ENCODE assay signal across 19 mouse cellular contexts in the genomic region with DNA sequence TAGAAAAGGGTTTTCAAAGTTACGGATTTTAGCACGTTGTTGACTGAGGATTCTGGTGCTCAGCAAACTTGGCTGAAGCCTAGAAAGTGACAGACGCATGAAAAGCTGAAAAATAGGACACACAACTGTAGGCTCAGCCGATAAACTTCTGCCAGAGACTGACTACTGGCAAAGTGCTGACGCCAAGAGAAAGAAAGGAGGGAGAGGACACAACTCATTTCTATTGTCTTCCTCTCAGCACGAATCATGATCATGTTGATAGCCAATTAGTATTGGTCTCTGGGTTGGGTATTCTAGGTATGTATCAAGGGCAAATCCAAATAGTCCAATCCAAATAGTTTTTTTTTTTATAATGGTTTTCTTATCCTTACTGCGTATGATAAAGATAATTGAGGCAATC.
"Had no signal": no experiment of that assay in that cellular context is flagged by ENCODE, and none has a peak within 500 bp of the region (broad histone marks: within the 10 kb centered on the region; RNA-seq: fewer than 3 reads in every experiment).

No protein-coding gene starts in this region.

- H3K4me2 ChIP-seq: liver, embryonic 15.5 days; lung, embryonic 15.5 days; midbrain, embryonic 11.5 days; midbrain, embryonic 13.5 days; midbrain, embryonic 15.5 days; neural tube, embryonic 12.5 days; stomach, embryonic 15.5 days had no signal

- H3K9ac ChIP-seq: liver, embryonic 15.5 days; liver, postnatal 0 days; lung, embryonic 15.5 days; midbrain, embryonic 13.5 days; midbrain, embryonic 15.5 days; neural tube, embryonic 12.5 days; stomach, embryonic 15.5 days had no signal

- DNase-seq: liver, postnatal 0 days; lung, adult 2 months; lung, postnatal 14 days; lung, postnatal 36 days; right cerebral cortex, postnatal 14 days; thymus, adult 2 months; thymus, postnatal 25 days; thymus, postnatal 4 days had no signal

- H3K4me3 ChIP-seq: liver, embryonic 15.5 days; lung, embryonic 15.5 days; megakaryocyte, embryonic 14.5 days; midbrain, embryonic 13.5 days; midbrain, embryonic 15.5 days; neural tube, embryonic 12.5 days; stomach, embryonic 15.5 days had no signal

- H3K9me3 ChIP-seq: liver, embryonic 15.5 days; lung, embryonic 15.5 days; megakaryocyte, embryonic 14.5 days; midbrain, embryonic 13.5 days; midbrain, embryonic 15.5 days; neural tube, embryonic 12.5 days; stomach, embryonic 15.5 days had no signal

- H3K27ac ChIP-seq: liver, embryonic 15.5 days; lung, embryonic 15.5 days; macrophage; midbrain, embryonic 13.5 days; midbrain, embryonic 15.5 days; neural tube, embryonic 12.5 days; stomach, embryonic 15.5 days; stomach, postnatal 0 days had no signal

- H3K36me3 ChIP-seq: liver, embryonic 15.5 days; lung, embryonic 15.5 days; midbrain, embryonic 13.5 days; midbrain, embryonic 15.5 days; neural tube, embryonic 12.5 days; stomach, embryonic 15.5 days had no signal

- H3K27me3 ChIP-seq: liver, embryonic 15.5 days; lung, embryonic 15.5 days; megakaryocyte, embryonic 14.5 days; midbrain, embryonic 13.5 days; midbrain, embryonic 15.5 days; neural tube, embryonic 12.5 days; stomach, embryonic 15.5 days had no signal

- H3K4me1 ChIP-seq: liver, embryonic 15.5 days; lung, embryonic 15.5 days; megakaryocyte, embryonic 14.5 days; midbrain, embryonic 15.5 days; neural tube, embryonic 12.5 days; stomach, embryonic 15.5 days had no signal

- ATAC-seq: liver, postnatal 0 days; lung, postnatal 0 days; midbrain, embryonic 13.5 days; midbrain, embryonic 15.5 days had no signal
